ENCODE assay signal across 23 mouse cellular contexts in genomic region chr12:100503659-100504058, GRCm38 (mm10). TPM values are rescaled to one million over a fixed set of nuclear protein-coding genes. Genes with fewer than 3 reads are reported as not detected.
DNase-seq lines count a peak whose midpoint lies in the region; ATAC-seq and TF ChIP-seq lines count a peak whose summit lies in the region.
"Had no signal": no experiment of that assay in that cellular context is flagged by ENCODE, and none has a peak within 500 bp of the region (broad histone marks: within the 10 kb centered on the region; RNA-seq: fewer than 3 reads in every experiment).

No protein-coding gene starts in this region.

- no peak overlapping the region for H3K4me3 ChIP-seq in heart, adult 2 months
- H3K4me3 ChIP-seq in heart, embryonic 12.5 days = no peak overlapping the region
- no peak overlapping the region for H3K4me3 ChIP-seq in intestine, embryonic 16.5 days (ENCODE audit: low read length)
- H3K4me3 ChIP-seq in intestine, postnatal 0 days (ENCODE audit: low read depth, low read length) = no peak overlapping the region
- no peak overlapping the region for H3K4me3 ChIP-seq in kidney, embryonic 14.5 days (ENCODE audit: low read length)
- H3K4me3 ChIP-seq: intestine, embryonic 15.5 days; midbrain, embryonic 12.5 days; neural tube, embryonic 15.5 days had no signal

- intact Hi-C loops in heart, adult 2 months (cut with DNase I) = no loop called here

- no peak overlapping the region for H3K4me2 ChIP-seq in heart, embryonic 12.5 days
- H3K4me2 ChIP-seq in intestine, embryonic 16.5 days (ENCODE audit: low read depth, low read length) = no peak overlapping the region
- no peak overlapping the region for H3K4me2 ChIP-seq in intestine, postnatal 0 days (replicated peaks; ENCODE audit: low read depth)
- H3K4me2 ChIP-seq in kidney, embryonic 14.5 days (replicated peaks; ENCODE audit: low read depth, low read length) = no peak overlapping the region
- H3K4me2 ChIP-seq: intestine, embryonic 15.5 days; lung, embryonic 14.5 days; midbrain, embryonic 12.5 days; neural tube, embryonic 15.5 days had no signal

- WGBS in heart, adult 2 months = 78% methylated on average over 4 of the region's 4 CpGs
- 72% methylated on average over 4 of the region's 4 CpGs for WGBS in heart, embryonic 12.5 days
- WGBS in intestine, embryonic 16.5 days = 85% methylated on average over 4 of the region's 4 CpGs
- WGBS in intestine, postnatal 0 days = 81% methylated on average over 4 of the region's 4 CpGs
- whole genome bisulfite sequencing in kidney, embryonic 14.5 days = 86% methylated on average over 4 of the region's 4 CpGs

- no peak overlapping the region for H3K9ac ChIP-seq in heart, adult 2 months (ENCODE audit: low read depth, low read length)
- no peak overlapping the region for H3K9ac ChIP-seq in heart, embryonic 12.5 days
- no peak overlapping the region for H3K9ac ChIP-seq in intestine, embryonic 16.5 days (ENCODE audit: low read depth, low read length)
- no peak overlapping the region for H3K9ac ChIP-seq in intestine, postnatal 0 days (ENCODE audit: low read depth, low read length)
- no peak overlapping the region for H3K9ac ChIP-seq in kidney, embryonic 14.5 days (ENCODE audit: low read depth, low read length)
- H3K9ac ChIP-seq: intestine, embryonic 15.5 days; liver, embryonic 14.5 days; lung, embryonic 14.5 days; midbrain, embryonic 12.5 days; neural tube, embryonic 15.5 days had no signal

- no peaks in the 10 kb centered on the region for H3K27me3 ChIP-seq in heart, adult 2 months (ENCODE audit: control insufficient read depth, insufficient read depth, low read length)
- H3K27me3 ChIP-seq in heart, embryonic 12.5 days (replicated peaks) = no peaks in the 10 kb centered on the region
- no peaks in the 10 kb centered on the region for H3K27me3 ChIP-seq in intestine, embryonic 16.5 days (replicated peaks; ENCODE audit: control insufficient read depth, insufficient read depth, low read length)
- no peaks in the 10 kb centered on the region for H3K27me3 ChIP-seq in intestine, postnatal 0 days (replicated peaks; ENCODE audit: control insufficient read depth, insufficient read depth, low read length)
- H3K27me3 ChIP-seq in kidney, embryonic 14.5 days (ENCODE audit: control insufficient read depth, insufficient read depth, low read length) = no peaks in the 10 kb centered on the region
- H3K27me3 ChIP-seq: CH12.LX; intestine, embryonic 15.5 days; midbrain, embryonic 12.5 days; neural tube, embryonic 15.5 days; Patski had no signal

- peaks cover 5% of the 10 kb centered on the region; the same call in 1 of the 2 replicates for H3K36me3 ChIP-seq in heart, adult 2 months (ENCODE audit: control insufficient read depth, insufficient read depth, low read length)
- H3K36me3 ChIP-seq in heart, embryonic 12.5 days = peaks cover 14% of the 10 kb centered on the region
- H3K36me3 ChIP-seq in intestine, embryonic 16.5 days (ENCODE audit: control insufficient read depth, insufficient read depth, low read length) = no peaks in the 10 kb centered on the region
- peaks cover 10% of the 10 kb centered on the region; the same call in 1 of the 2 replicates for H3K36me3 ChIP-seq in intestine, postnatal 0 days (ENCODE audit: control insufficient read depth, insufficient read depth)
- H3K36me3 ChIP-seq in kidney, embryonic 14.5 days (ENCODE audit: control insufficient read depth, insufficient read depth, low read length) = peaks cover 11% of the 10 kb centered on the region

- no peak for ATAC-seq in heart, embryonic 12.5 days (ENCODE audit: insufficient number of reproducible peaks, low FRiP score)
- ATAC-seq in intestine, embryonic 16.5 days = peak; percentile 48; the same call in 1 of the 2 replicates
- ATAC-seq in intestine, postnatal 0 days = no peak
- no peak for ATAC-seq in kidney, embryonic 14.5 days (ENCODE audit: low FRiP score, low TSS enrichment)
- ATAC-seq: hindbrain, embryonic 16.5 days; intestine, embryonic 15.5 days; Patski had no signal

- DNase-seq in heart, adult 2 months = no peak
- peak; percentile 35 to 70 for DNase-seq in kidney, postnatal 25 days
- peak; percentile 50 for DNase-seq in yolk sac, embryonic 10.5 days (ENCODE audit: low spot score)
- DNase-seq: B cell, adult 2 months; cerebellum, adult 18-20 months; cerebellum, postnatal 14 days; heart, postnatal 4 days; lung, embryonic 14.5 days; right cerebral cortex, adult 18-20 months; right cerebral cortex, postnatal 4 days; thymus, postnatal 25 days had no signal

- H3K9me3 ChIP-seq in heart, embryonic 12.5 days (replicated peaks) = no peaks in the 10 kb centered on the region
- no peaks in the 10 kb centered on the region for H3K9me3 ChIP-seq in intestine, embryonic 16.5 days (ENCODE audit: control insufficient read depth, low read length)
- H3K9me3 ChIP-seq in intestine, postnatal 0 days (ENCODE audit: control insufficient read depth) = no peaks in the 10 kb centered on the region
- H3K9me3 ChIP-seq in kidney, embryonic 14.5 days (ENCODE audit: control insufficient read depth, low read length) = no peaks in the 10 kb centered on the region
- H3K9me3 ChIP-seq: G1E; intestine, embryonic 15.5 days; midbrain, embryonic 12.5 days; neural tube, embryonic 15.5 days had no signal

- peak overlapping the region; percentile 28 for H3K27ac ChIP-seq in heart, adult 2 months
- H3K27ac ChIP-seq in heart, embryonic 12.5 days (ENCODE audit: poor library complexity, severe bottlenecking) = no peak overlapping the region
- no peak overlapping the region for H3K27ac ChIP-seq in intestine, embryonic 16.5 days (ENCODE audit: low read length)
- H3K27ac ChIP-seq in intestine, postnatal 0 days (ENCODE audit: low read depth, low read length) = no peak overlapping the region
- H3K27ac ChIP-seq in kidney, embryonic 14.5 days (ENCODE audit: low read depth, low read length) = no peak overlapping the region
- H3K27ac ChIP-seq: intestine, embryonic 15.5 days; liver, embryonic 14.5 days; midbrain, embryonic 12.5 days; neural tube, embryonic 15.5 days had no signal

- TF ChIP-seq EP300 in heart, adult 2 months (IDR thresholded peaks at IDR 0.05; ENCODE audit: insufficient read depth, low read depth, low read length) = no peak

- TF ChIP-seq CTCF in heart, adult 2 months (IDR thresholded peaks at IDR 0.05) = no peak
- TF ChIP-seq CTCF in intestine, postnatal 0 days (IDR thresholded peaks at IDR 0.05; ENCODE audit: low read depth) = no peak

- no peak for TF ChIP-seq POLR2A in heart, adult 2 months (IDR thresholded peaks at IDR 0.05; ENCODE audit: insufficient read depth, low read depth, low read length)

- peaks cover 5% of the 10 kb centered on the region for H3K79me2 ChIP-seq in heart, adult 2 months (replicated peaks; ENCODE audit: control insufficient read depth, insufficient read depth, low read length)

- peaks cover 17% of the 10 kb centered on the region for H3K4me1 ChIP-seq in heart, adult 2 months (ENCODE audit: control insufficient read depth, insufficient read depth, low read length)
- H3K4me1 ChIP-seq in heart, embryonic 12.5 days (replicated peaks) = peaks cover 36% of the 10 kb centered on the region
- H3K4me1 ChIP-seq in intestine, embryonic 16.5 days (ENCODE audit: control insufficient read depth, insufficient read depth, low read length) = peaks cover 6% of the 10 kb centered on the region; the same call in 1 of the 2 replicates
- no peaks in the 10 kb centered on the region for H3K4me1 ChIP-seq in intestine, postnatal 0 days (replicated peaks; ENCODE audit: control insufficient read depth, insufficient read depth, low read length)
- 0 out of 2 replicates have a peak, but pooled peaks cover 5% of the 10 kb centered on the region for H3K4me1 ChIP-seq in kidney, embryonic 14.5 days (ENCODE audit: control insufficient read depth, insufficient read depth, low read length)

RNA-seq across cellular contexts. Expression of gene Ttc7b, which starts 17.0 kb away (rescaled TPM):
- total RNA-seq in heart, adult 2 months (2021) = 10 to 100 TPM; 71.6 to 82.0 TPM
- polyA plus RNA-seq in heart, adult 2 months (2012; rRNA removed) = 84.4 and 113 TPM in 2 replicates
- polyA plus RNA-seq in heart, embryonic 12.5 days (2016; fragmentation: Nextera tagmentation; extraction: Ambion mirVana) = 6.9 and 7.6 TPM in 2 replicates
- 2.4 and 2.8 TPM in 2 replicates for polyA plus RNA-seq in intestine, embryonic 16.5 days (2015; fragmentation: Nextera tagmentation; extraction: Ambion mirVana)
- 4.0 and 4.1 TPM in 2 replicates for polyA plus RNA-seq in intestine, postnatal 0 days (2015; fragmentation: Nextera tagmentation; extraction: Ambion mirVana)
- 6.2 and 7.6 TPM in 2 replicates for polyA plus RNA-seq in kidney, embryonic 14.5 days (2014; fragmentation: Nextera tagmentation; extraction: Ambion mirVana)

Comparison
In these comparisons a context has a peak if more than half of its experiments do, and no peak if none do; other contexts are left out.
1. DNase-seq: peak in kidney, postnatal 25 days (2 of 2) and yolk sac, embryonic 10.5 days (single experiment); none in heart, adult 2 months (0 of 2).